Mouse (Mus musculus) T-helper 2 cell (primary cell): ENCODE data around the gene Sdhaf3.

Experiments used
- in situ Hi-C: fragments of 300-600 bp; cut with MboI, MseI; formaldehyde crosslinking; loops from one replicate; pipeline ENCODE4 v1.15.1; 2025; ENCODE audit warnings: high pct_unique_total_duplicates

The Sdhaf3 gene

GRCm38 (mm10) chr6:7062819-7063218 is 107.0 kb downstream of the Sdhaf3 start:
- in situ Hi-C loops, result no loop called here

DNA sequence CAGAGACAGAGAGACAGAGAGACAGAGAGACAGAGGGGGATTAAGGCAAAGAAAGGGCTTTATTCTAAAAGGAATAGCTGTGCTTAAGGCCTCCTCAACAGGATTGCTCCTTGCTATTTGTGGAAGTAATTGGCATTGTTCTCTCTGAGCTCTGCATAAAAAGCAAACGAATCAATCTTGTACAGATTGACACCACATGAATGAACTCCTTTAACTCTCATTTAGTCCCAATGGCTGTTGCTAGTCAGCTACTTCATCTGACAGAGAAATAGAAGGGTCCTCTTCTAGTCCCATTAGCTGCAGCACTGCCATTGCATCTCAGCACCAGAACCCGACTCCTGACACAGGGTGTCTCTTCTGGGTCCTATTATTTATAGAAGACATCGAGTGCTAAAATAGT is 113.0 kb downstream of the Sdhaf3 start:
- in situ Hi-C loops, result no loop called here

GRCm38 (mm10) chr6:7069463-7069862 is 113.7 kb downstream of the Sdhaf3 start:
- in situ Hi-C loops, result no loop called here

- in situ Hi-C loops, result loop anchor here (25.0 kb wide), 1 partner anchor 1345 kb away; the partner anchor contains the start of gene Dync1i1
Measured at GRCm38 (mm10) chr6:7082054-7082453, 126.2 kb downstream of the Sdhaf3 start.

GRCm38 (mm10) chr6:7082467-7083259 is 126.9 kb downstream of the Sdhaf3 start:
- in situ Hi-C loops, result loop anchor here (25.0 kb wide), 1 partner anchor 1345 kb away; the partner anchor contains the start of gene Dync1i1

GRCm38 (mm10) chr6:7083661-7084060 is 127.9 kb downstream of the Sdhaf3 start:
- in situ Hi-C loops, result loop anchor here (25.0 kb wide), 1 partner anchor 1346 kb away; the partner anchor contains the start of gene Dync1i1

GRCm38 (mm10) chr6:7084370-7084769 is 128.6 kb downstream of the Sdhaf3 start:
- in situ Hi-C loops, result loop anchor here (25.0 kb wide), 1 partner anchor 1347 kb away; the partner anchor contains the start of gene Dync1i1

GRCm38 (mm10) chr6:7085506-7085905 is 129.7 kb downstream of the Sdhaf3 start:
- in situ Hi-C loops, result loop anchor here (25.0 kb wide), 1 partner anchor 1348 kb away; the partner anchor contains the start of gene Dync1i1

- in situ Hi-C loops, result loop anchor here (25.0 kb wide), 1 partner anchor 1355 kb away; the partner anchor contains the start of gene Dync1i1
Measured at GRCm38 (mm10) chr6:7092094-7092493, 136.3 kb downstream of the Sdhaf3 start.
